Mouse (Mus musculus): ENCODE measurements around the gene Rag2.

DNA sequence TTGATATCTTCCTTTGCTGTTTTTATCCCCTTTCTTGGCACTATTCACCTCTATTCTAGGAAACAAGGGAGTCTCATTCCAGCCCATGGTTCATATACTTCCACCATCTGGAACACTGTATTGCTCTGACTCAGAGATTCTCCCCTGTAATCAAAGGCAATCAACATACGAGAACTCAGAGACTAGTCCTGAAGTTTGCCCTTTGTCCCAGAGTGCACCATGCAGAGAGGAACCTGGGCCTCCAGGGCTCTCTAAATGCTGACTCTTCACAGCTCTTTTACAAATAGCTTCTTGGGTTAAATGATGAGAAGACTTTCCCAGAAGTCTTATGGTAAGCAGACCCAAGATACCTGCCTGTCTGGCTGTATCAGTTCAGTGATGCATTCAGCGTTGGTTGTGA is 36.0 kb downstream of the Rag2 start:
- no peak for TF ChIP-seq GATA1 (IDR thresholded peaks at IDR 0.05; ENCODE audit: low read length)
- no peak for TF ChIP-seq TAL1 (IDR thresholded peaks at IDR 0.05; ENCODE audit: low read length)

All from erythroblast, embryonic 14.5 days (primary cell).